Mouse (Mus musculus) C2C12 (cell line): Measurements from ENCODE around the gene Cby1. TPM values are rescaled to one million over a fixed set of nuclear protein-coding genes. Genes with fewer than 3 reads are reported as not detected.

Experiments
- H3K27me3 ChIP-seq: one replicate; pipeline ENCODE4 v1.6.1; 2011; ENCODE audit not compliant: control insufficient read depth, insufficient read depth, insufficient read length
- H3K36me3 ChIP-seq: one replicate; pipeline ENCODE4 v1.6.1; 2011; ENCODE audit not compliant: control insufficient read depth, insufficient read depth
- H3K4me3 ChIP-seq: one replicate; pipeline ENCODE4 v1.5.1; 2011; ENCODE audit warnings: mild to moderate bottlenecking, control low read depth; ENCODE audit not compliant: poor library complexity, insufficient read depth, severe bottlenecking
- H3K79me2 ChIP-seq: one replicate; pipeline ENCODE4 v1.6.1; 2011; ENCODE audit not compliant: control insufficient read depth, insufficient read depth
- H3K79me3 ChIP-seq: one replicate; pipeline ENCODE4 v1.6.1; 2011; ENCODE audit warnings: low read depth, control low read depth
- H3ac ChIP-seq: one replicate; pipeline ENCODE3; 2011; ENCODE audit warnings: low read depth; ENCODE audit not compliant: control insufficient read depth, insufficient read length
- CEBPB ChIP-seq: IDR thresholded peaks from one replicate; pipeline ENCODE4 v1.6.1; 2011; ENCODE audit warnings: low read depth, mild to moderate bottlenecking, control low read depth, moderate library complexity
- CTCF ChIP-seq: IDR thresholded peaks from one replicate; pipeline ENCODE4 v1.5.1; 2011; ENCODE audit not compliant: control insufficient read depth, insufficient read depth, insufficient read length
- FOSL1 ChIP-seq: IDR thresholded peaks from one replicate; pipeline ENCODE4 v1.8.0; 2011; ENCODE audit warnings: mild to moderate bottlenecking, low read length; ENCODE audit not compliant: poor library complexity, insufficient read depth, severe bottlenecking
- MAX ChIP-seq: IDR thresholded peaks from one replicate; pipeline ENCODE4 v1.6.1; 2011; ENCODE audit warnings: mild to moderate bottlenecking, control low read depth
- MYOD1 ChIP-seq: IDR thresholded peaks from one replicate; pipeline ENCODE4 v1.6.1; 2011; ENCODE audit warnings: low read depth; ENCODE audit not compliant: control insufficient read depth, insufficient read length
- MYOG ChIP-seq: IDR thresholded peaks from one replicate; pipeline ENCODE4 v1.6.1; 2011; ENCODE audit not compliant: control insufficient read depth, insufficient read length; ENCODE audit errors: extremely low read depth
- USF1 ChIP-seq: IDR thresholded peaks from one replicate; pipeline ENCODE4 v1.6.1; 2011; ENCODE audit warnings: low read depth, mild to moderate bottlenecking, control low read depth, moderate library complexity
- polyA plus RNA-seq: library from polyadenylated mRNA; unstranded; fragments of >200 nt; fragmentation: generic; extraction: Trizol; gene quantifications from one replicate; pipeline ENCODE4 v1.2.1, GENCODE M21; 2012; ENCODE audit warnings: missing spikeins

The Cby1 gene
- polyA plus RNA-seq, 1 experiment = 54.5 TPM

GRCm38 (mm10) chr15:79651481-79651880, 7.5 kb upstream of the Cby1 start:
- TF ChIP-seq MYOG (no peak), MYOD1 (no peak), CEBPB (no peak), CTCF (no peak), MAX (no peak), FOSL1 (no peak), USF1 (no peak)
- H3K79me3 ChIP-seq = no peaks in the 10 kb centered on the region
- H3K4me3 ChIP-seq = no peak overlapping the region
- no peaks in the 10 kb centered on the region for H3K79me2 ChIP-seq
- no peaks in the 10 kb centered on the region for H3K36me3 ChIP-seq
- no peak overlapping the region for H3ac ChIP-seq
- H3K27me3 ChIP-seq = no peaks in the 10 kb centered on the region

DNA sequence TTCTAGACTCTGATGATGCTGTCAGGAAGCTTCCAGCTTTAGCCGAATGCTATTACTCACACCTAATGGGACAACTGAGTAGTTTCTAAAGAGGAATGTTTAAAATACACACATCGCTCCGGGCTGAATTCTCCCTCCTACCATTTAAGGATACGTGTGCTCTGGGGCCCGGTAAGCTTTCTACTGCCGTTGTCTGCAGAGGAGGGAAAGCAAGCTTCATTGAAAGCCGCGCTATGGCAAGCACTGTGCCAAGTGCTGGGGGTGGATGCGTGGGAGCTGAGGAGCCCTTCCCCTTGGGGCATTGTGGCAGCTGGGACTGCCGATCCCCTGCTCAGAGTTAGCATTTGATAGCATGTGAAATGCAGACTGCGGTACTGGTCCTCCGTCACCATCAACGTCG, 2.5 kb upstream of the Cby1 start:
- Histone ChIP-seq H3K79me2 (no peaks in the 10 kb centered on the region), H3ac (no peak overlapping the region), H3K4me3 (no peak overlapping the region), H3K36me3 (no peaks in the 10 kb centered on the region), H3K27me3 (no peaks in the 10 kb centered on the region), H3K79me3 (no peaks in the 10 kb centered on the region)
- no peak for TF ChIP-seq MAX
- TF ChIP-seq CEBPB = no peak
- TF ChIP-seq MYOD1 = no peak
- no peak for TF ChIP-seq MYOG
- TF ChIP-seq FOSL1 = no peak

DNA sequence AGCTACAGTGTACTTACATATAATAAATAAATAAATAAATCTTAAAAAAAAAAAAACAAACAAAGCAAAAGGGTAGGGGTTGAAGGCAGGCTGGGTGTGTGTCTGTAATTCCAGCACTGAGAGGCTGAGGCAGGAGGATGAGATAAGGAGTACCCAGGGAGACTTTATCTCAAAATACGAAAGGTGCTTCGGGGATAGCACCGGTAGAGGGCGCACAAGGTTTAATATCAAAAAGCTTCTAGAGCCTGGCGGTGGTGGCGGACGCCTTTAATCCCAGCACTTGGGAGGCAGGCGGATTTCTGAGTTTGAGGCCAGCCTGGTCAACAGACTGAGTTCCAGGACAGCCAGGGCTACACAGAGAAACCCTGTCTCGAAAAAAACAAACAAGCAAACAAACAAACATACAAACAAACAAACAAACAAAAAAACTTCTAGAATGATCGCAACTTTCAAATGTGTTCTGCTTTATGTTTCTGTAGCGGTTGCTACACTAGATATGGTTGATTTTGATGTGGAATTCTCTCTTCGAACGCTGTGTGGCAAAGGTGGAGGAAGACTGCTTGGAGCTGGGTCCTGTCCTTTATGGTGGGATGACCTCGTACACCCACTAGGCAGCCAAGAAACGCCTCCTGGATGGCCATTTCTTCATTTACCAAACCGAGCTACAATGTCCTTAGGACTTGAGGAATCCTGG, 1.0 kb upstream of the Cby1 start:
- peak; percentile 52 for TF ChIP-seq CTCF
- TF ChIP-seq FOSL1 = no peak
- no peak for TF ChIP-seq MYOD1
- TF ChIP-seq CEBPB = no peak
- TF ChIP-seq MAX = peak; percentile 56
- TF ChIP-seq MYOG = no peak
- H3ac ChIP-seq = peak overlapping the region; percentile 83
- H3K79me3 ChIP-seq = no peaks in the 10 kb centered on the region
- H3K27me3 ChIP-seq = no peaks in the 10 kb centered on the region
- peaks cover 6% of the 10 kb centered on the region for H3K36me3 ChIP-seq
- H3K4me3 ChIP-seq = peak overlapping the region; percentile 68
- no peaks in the 10 kb centered on the region for H3K79me2 ChIP-seq

GRCm38 (mm10) chr15:79661852-79662251, 2.9 kb downstream of the Cby1 start:
- TF ChIP-seq MYOG (no peak), MYOD1 (no peak)
- Histone ChIP-seq H3ac (no peak overlapping the region), H3K36me3 (peaks cover 15% of the 10 kb centered on the region), H3K79me2 (no peaks in the 10 kb centered on the region), H3K27me3 (no peaks in the 10 kb centered on the region), H3K4me3 (no peak overlapping the region), H3K79me3 (no peaks in the 10 kb centered on the region)

DNA sequence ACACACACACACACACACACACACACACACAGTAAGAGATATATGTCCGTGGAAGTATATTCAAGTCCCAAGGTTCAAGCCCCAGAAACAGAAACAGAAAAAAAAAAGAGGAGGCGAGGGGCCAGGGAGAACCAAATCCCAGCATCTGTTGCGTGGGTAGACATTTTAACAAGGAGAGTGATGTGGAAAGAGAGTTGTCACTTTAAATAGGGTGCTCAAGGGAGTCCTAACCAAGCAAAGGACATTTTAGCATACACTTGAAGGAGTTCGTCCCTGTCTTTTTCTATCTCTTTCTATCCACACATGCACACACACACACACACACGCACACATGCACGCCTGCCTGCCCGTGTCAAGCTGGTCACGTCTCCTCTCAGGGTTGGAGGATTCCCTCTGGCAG, 5.7 kb downstream of the Cby1 start:
- Histone ChIP-seq H3K27me3 (no peaks in the 10 kb centered on the region), H3ac (no peak overlapping the region), H3K79me3 (no peaks in the 10 kb centered on the region), H3K36me3 (peaks cover 16% of the 10 kb centered on the region), H3K79me2 (no peaks in the 10 kb centered on the region), H3K4me3 (no peak overlapping the region)
- TF ChIP-seq USF1 (no peak), CEBPB (no peak), CTCF (no peak), MAX (no peak), MYOD1 (no peak), MYOG (no peak), FOSL1 (no peak)

DNA sequence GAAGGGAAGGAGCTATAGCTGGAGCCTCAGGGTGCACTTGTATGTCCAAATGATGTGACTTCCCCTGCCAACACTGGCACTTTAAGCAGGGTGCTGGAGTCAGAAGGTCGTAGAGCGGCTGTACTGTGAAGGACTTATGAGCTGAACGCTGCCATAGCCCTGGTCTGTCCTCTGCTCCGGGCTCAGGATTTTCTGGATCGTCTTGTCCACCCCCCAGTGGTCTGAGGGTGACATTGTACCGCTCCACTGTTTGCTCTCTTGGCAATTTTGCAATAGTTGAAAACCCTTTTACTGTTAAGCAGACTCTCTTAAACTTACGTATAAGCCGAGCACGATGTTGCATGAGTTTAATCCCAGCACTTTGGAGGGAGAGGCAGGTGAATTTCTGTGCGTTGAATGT, 10.2 kb downstream of the Cby1 start:
- H3K79me2 ChIP-seq = peaks cover 39% of the 10 kb centered on the region
- peaks cover 33% of the 10 kb centered on the region for H3K36me3 ChIP-seq
- no peak for TF ChIP-seq USF1
- no peak for TF ChIP-seq MYOG
- no peak for TF ChIP-seq CTCF
- no peak for TF ChIP-seq MAX
- TF ChIP-seq FOSL1 = no peak
- TF ChIP-seq MYOD1 = no peak
- no peak for TF ChIP-seq CEBPB
- H3K4me3 ChIP-seq = no peak overlapping the region
- no peak overlapping the region for H3ac ChIP-seq
- H3K79me3 ChIP-seq = peaks cover 27% of the 10 kb centered on the region
- H3K27me3 ChIP-seq = no peaks in the 10 kb centered on the region
